Mouse (Mus musculus) natural killer cell, adult 2 months (primary cell): ENCODE data around the gene Stn1.

ENCODE experiments used
- DNase-seq, 2 experiments: peaks; one replicate each; pipeline ENCODE4 v3.0.0; 2022; ENCODE audit warnings: low spot score in 2 of 2

The Stn1 gene

GRCm38 (mm10) chr19:47453352-47453751, 84.0 kb downstream of the Stn1 start:
- no peak for DNase-seq

GRCm38 (mm10) chr19:47452682-47453081, 84.6 kb downstream of the Stn1 start:
- DNase-seq = no peak

GRCm38 (mm10) chr19:47452211-47452610, 85.1 kb downstream of the Stn1 start:
- DNase-seq = no peak

GRCm38 (mm10) chr19:47451476-47452113, 85.7 kb downstream of the Stn1 start:
- DNase-seq = no peak
